Mouse (Mus musculus): Measurements from ENCODE around the gene Zfp704. TPM values are rescaled to one million over a fixed set of nuclear protein-coding genes. Genes with fewer than 3 reads are reported as not detected.
A peak's percentile ranks its signal among the peaks of the same experiment; 100 is the strongest.

Zfp704 gene
- polyA plus RNA-seq, 2 experiments = 13.4 to 13.8 TPM

- no peak for TF ChIP-seq POLR2A (IDR thresholded peaks at IDR 0.05; ENCODE audit: borderline replicate concordance, extremely low read depth, insufficient read depth, insufficient read length)
Observed at GRCm38 (mm10) chr3:9587304-9587703, 22.6 kb downstream of the Zfp704 start.

GRCm38 (mm10) chr3:9583516-9583915, 26.4 kb downstream of the Zfp704 start:
- ATAC-seq (ENCODE audit: low FRiP score, low read depth) = no peak
- no peak for DNase-seq (ENCODE audit: low spot score)
- Histone ChIP-seq H3K9me3 (ENCODE audit: control insufficient read depth, low read length) (no peaks in the 10 kb centered on the region), H3K36me3 (ENCODE audit: control insufficient read depth, insufficient read depth, low read length) (no peaks in the 10 kb centered on the region), H3K4me1 (ENCODE audit: control insufficient read depth, insufficient read depth, low read length) (peaks cover 22% of the 10 kb centered on the region), H3K4me2 (replicated peaks; ENCODE audit: low read depth, low read length, severe bottlenecking) (no peak overlapping the region), H3K4me3 (replicated peaks; ENCODE audit: low read length) (no peak overlapping the region), H3K27ac (replicated peaks; ENCODE audit: low read depth, low read length) (no peak overlapping the region), H3K27me3 (ENCODE audit: control insufficient read depth, insufficient read depth, low read length) (no peaks in the 10 kb centered on the region), H3K9ac (ENCODE audit: low read depth, low read length, severe bottlenecking) (no peak overlapping the region)
- TF ChIP-seq POLR2A (IDR thresholded peaks at IDR 0.05; ENCODE audit: borderline replicate concordance, extremely low read depth, insufficient read depth, insufficient read length) = no peak
- 83% methylated on average over 2 of the region's 2 CpGs for WGBS

More at GRCm38 (mm10) chr3:9587304-9587703, 22.6 kb downstream of the Zfp704 start:
- 84% methylated on average over 7 of the region's 7 CpGs for WGBS
- H3K4me2 ChIP-seq (replicated peaks; ENCODE audit: low read depth, low read length, severe bottlenecking) = no peak overlapping the region
- DNase-seq (ENCODE audit: low spot score) = no peak
- no peak for ATAC-seq (ENCODE audit: low FRiP score, low read depth)
- H3K9ac ChIP-seq (ENCODE audit: low read depth, low read length, severe bottlenecking) = no peak overlapping the region
- H3K4me1 ChIP-seq (ENCODE audit: control insufficient read depth, insufficient read depth, low read length) = peaks cover 15% of the 10 kb centered on the region
- no peaks in the 10 kb centered on the region for H3K9me3 ChIP-seq (ENCODE audit: control insufficient read depth, low read length)
- no peak overlapping the region for H3K4me3 ChIP-seq (replicated peaks; ENCODE audit: low read length)
- H3K27me3 ChIP-seq (ENCODE audit: control insufficient read depth, insufficient read depth, low read length) = no peaks in the 10 kb centered on the region
- no peaks in the 10 kb centered on the region for H3K36me3 ChIP-seq (ENCODE audit: control insufficient read depth, insufficient read depth, low read length)
- no peak overlapping the region for H3K27ac ChIP-seq (replicated peaks; ENCODE audit: low read depth, low read length)

- DNase-seq (ENCODE audit: low spot score) (peak; percentile 71), ATAC-seq (ENCODE audit: low FRiP score, low read depth) (no peak)
- H3K4me2 ChIP-seq (replicated peaks; ENCODE audit: low read depth, low read length, severe bottlenecking) = no peak overlapping the region
- H3K9ac ChIP-seq (ENCODE audit: low read depth, low read length, severe bottlenecking) = no peak overlapping the region
- no peak overlapping the region for H3K4me3 ChIP-seq (replicated peaks; ENCODE audit: low read length)
- H3K27me3 ChIP-seq (ENCODE audit: control insufficient read depth, insufficient read depth, low read length) = no peaks in the 10 kb centered on the region
- peaks cover 32% of the 10 kb centered on the region for H3K4me1 ChIP-seq (ENCODE audit: control insufficient read depth, insufficient read depth, low read length)
- H3K27ac ChIP-seq (replicated peaks; ENCODE audit: low read depth, low read length) = no peak overlapping the region
- TF ChIP-seq POLR2A (IDR thresholded peaks at IDR 0.05; ENCODE audit: borderline replicate concordance, extremely low read depth, insufficient read depth, insufficient read length) = no peak
- H3K36me3 ChIP-seq (ENCODE audit: control insufficient read depth, insufficient read depth, low read length) = no peaks in the 10 kb centered on the region
- WGBS = 89% methylated on average over 14 of the region's 14 CpGs
- H3K9me3 ChIP-seq (ENCODE audit: control insufficient read depth, low read length) = no peaks in the 10 kb centered on the region
Observed at GRCm38 (mm10) chr3:9580952-9581798, 28.7 kb downstream of the Zfp704 start.

DNA sequence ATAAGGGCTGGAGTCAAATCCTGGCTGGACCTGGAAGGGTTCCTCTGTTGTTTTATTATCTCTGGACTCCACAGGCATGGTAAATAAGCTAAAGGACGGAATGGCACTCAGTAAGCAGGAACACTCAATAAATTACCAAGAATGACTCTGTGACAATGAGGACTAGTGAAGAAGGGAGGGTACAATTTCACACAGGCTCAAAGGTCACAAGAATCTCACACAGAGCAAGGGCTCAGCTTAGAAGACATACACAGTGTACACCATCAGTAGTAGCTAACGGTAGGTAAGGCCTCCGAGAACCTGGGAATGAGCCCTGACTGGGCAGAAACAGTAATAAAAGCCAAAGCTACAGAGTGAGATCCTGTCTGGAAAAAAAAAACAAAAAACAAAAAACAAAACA, 29.8 kb downstream of the Zfp704 start:
- Histone ChIP-seq H3K36me3 (ENCODE audit: control insufficient read depth, insufficient read depth, low read length) (no peaks in the 10 kb centered on the region), H3K27me3 (ENCODE audit: control insufficient read depth, insufficient read depth, low read length) (no peaks in the 10 kb centered on the region), H3K4me1 (ENCODE audit: control insufficient read depth, insufficient read depth, low read length) (peaks cover 42% of the 10 kb centered on the region), H3K9ac (ENCODE audit: low read depth, low read length, severe bottlenecking) (no peak overlapping the region), H3K4me2 (replicated peaks; ENCODE audit: low read depth, low read length, severe bottlenecking) (no peak overlapping the region), H3K4me3 (replicated peaks; ENCODE audit: low read length) (no peak overlapping the region), H3K9me3 (ENCODE audit: control insufficient read depth, low read length) (no peaks in the 10 kb centered on the region), H3K27ac (replicated peaks; ENCODE audit: low read depth, low read length) (no peak overlapping the region)
- no peak for TF ChIP-seq POLR2A (IDR thresholded peaks at IDR 0.05; ENCODE audit: borderline replicate concordance, extremely low read depth, insufficient read depth, insufficient read length)
- WGBS = 52% methylated on average over 3 of the region's 3 CpGs
- ATAC-seq (ENCODE audit: low FRiP score, low read depth) (no peak), DNase-seq (ENCODE audit: low spot score) (no peak)

DNA sequence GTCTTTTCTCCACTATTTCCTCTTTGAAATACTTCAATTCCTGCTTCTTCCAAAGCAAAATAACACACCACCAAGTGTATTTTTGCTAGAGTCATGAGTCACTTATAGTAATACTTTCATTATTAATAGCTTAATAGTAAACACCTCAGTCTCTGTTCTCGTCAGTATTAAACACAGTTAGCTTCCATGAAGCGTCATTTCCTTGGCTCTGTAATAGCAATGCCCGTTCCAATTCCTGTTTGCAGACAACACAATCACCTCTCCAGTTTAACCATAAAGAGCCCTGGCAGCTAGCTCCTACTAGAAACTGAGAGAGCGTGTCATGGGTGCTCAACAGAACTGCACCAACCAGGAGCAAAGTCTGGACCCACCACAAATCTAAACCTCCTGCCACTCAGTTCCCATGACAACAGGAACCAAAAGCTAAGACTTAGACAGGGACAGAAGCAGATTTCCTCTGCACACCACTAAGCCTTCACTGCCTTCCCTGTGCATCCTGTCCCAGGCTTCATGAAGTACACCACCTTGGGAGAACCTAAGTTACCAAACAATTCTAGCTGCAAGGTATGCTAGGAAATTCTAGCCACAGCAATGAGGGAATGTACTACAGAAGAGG, 30.7 kb downstream of the Zfp704 start:
- H3K4me1 ChIP-seq (ENCODE audit: control insufficient read depth, insufficient read depth, low read length) = peaks cover 46% of the 10 kb centered on the region
- no peak for ATAC-seq (ENCODE audit: low FRiP score, low read depth)
- DNase-seq (ENCODE audit: low spot score) = no peak
- no peak overlapping the region for H3K4me2 ChIP-seq (replicated peaks; ENCODE audit: low read depth, low read length, severe bottlenecking)
- no peak overlapping the region for H3K4me3 ChIP-seq (replicated peaks; ENCODE audit: low read length)
- no peaks in the 10 kb centered on the region for H3K36me3 ChIP-seq (ENCODE audit: control insufficient read depth, insufficient read depth, low read length)
- H3K27me3 ChIP-seq (ENCODE audit: control insufficient read depth, insufficient read depth, low read length) = no peaks in the 10 kb centered on the region
- H3K9ac ChIP-seq (ENCODE audit: low read depth, low read length, severe bottlenecking) = no peak overlapping the region
- 55% methylated on average over 4 of the region's 4 CpGs for WGBS
- no peak overlapping the region for H3K27ac ChIP-seq (replicated peaks; ENCODE audit: low read depth, low read length)
- TF ChIP-seq POLR2A (IDR thresholded peaks at IDR 0.05; ENCODE audit: borderline replicate concordance, extremely low read depth, insufficient read depth, insufficient read length) = no peak
- no peaks in the 10 kb centered on the region for H3K9me3 ChIP-seq (ENCODE audit: control insufficient read depth, low read length)
